Mouse (Mus musculus) G1E (cell line): Measurements from ENCODE around the gene Tmem50b.

Experiments
- CTCF ChIP-seq: IDR thresholded peaks from 2 replicates; pipeline ENCODE4 v1.5.1; 2012; ENCODE audit warnings: low read depth, low read length, inconsistent platforms, mixed read lengths
- GATA1 ChIP-seq: IDR thresholded peaks from 2 replicates; pipeline ENCODE4 v1.6.1; 2012; ENCODE audit warnings: borderline replicate concordance, low read length, inconsistent platforms, mixed read lengths

DNA sequence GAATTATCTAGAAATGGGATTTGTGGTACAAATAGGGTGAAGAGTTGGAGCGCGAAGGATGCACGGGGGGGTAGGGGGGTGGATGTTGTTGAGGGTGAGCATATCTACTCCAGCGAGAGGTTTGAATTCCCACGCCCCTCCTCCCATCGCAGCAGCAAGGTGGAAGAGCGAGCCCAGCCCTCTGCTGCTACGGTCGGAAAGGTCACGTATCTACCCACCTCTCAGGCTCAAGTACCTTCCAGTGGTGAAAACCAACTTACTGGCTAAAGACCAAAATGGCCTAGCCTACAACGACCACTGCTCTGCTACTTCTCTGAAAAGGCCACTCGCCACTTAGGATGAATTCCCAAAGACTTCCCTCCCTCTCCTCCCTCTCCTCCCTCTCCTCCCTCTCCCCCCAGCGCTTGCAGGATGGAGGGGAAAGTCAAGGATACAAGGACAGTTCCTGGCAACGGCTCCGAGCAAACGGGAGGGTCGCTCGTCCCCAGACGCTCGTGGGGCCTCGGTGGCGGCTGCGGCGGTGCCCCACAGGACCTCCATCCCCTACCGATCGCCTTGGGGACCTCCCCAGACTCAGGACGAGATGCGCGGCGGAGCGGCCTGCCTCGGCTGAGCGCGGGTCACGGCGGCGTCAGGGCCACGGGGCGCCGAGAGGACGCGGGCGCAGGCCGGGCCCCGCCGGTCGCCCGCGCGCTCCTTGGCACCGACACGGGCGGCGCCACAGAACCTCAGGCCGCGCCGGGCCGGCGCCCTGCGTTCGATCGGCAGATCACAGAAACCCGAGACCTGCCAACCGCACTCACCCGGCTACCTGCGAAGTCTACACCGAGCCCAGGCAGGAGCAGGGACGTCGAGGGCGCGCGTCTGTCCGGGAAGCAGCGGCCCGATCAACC, 575 bp downstream of the Tmem50b start:
- no peak for TF ChIP-seq CTCF
- no peak for TF ChIP-seq GATA1
